Mouse (Mus musculus) testis, adult 2 months (tissue): ENCODE results near the gene Atp6v1f. TPM values are rescaled to one million over a fixed set of nuclear protein-coding genes. Genes with fewer than 3 reads are reported as not detected.

ENCODE experiments used
- H3K27ac ChIP-seq: fragments of 200-500 bp; 2 replicates; pipeline ENCODE4 v1.5.1; 2012; ENCODE audit warnings: low read depth, low read length; ENCODE audit not compliant: control insufficient read depth, insufficient read depth
- H3K27me3 ChIP-seq: fragments of 200-500 bp; 2 replicates; pipeline ENCODE4 v1.6.1; 2012; ENCODE audit warnings: mild to moderate bottlenecking, low read length, moderate library complexity; ENCODE audit not compliant: control insufficient read depth, insufficient read depth
- H3K36me3 ChIP-seq: fragments of 200-500 bp; 2 replicates; pipeline ENCODE4 v1.6.1; 2012; ENCODE audit warnings: mild to moderate bottlenecking, low read length; ENCODE audit not compliant: control insufficient read depth, insufficient read depth
- H3K4me1 ChIP-seq: fragments of 200-500 bp; 2 replicates; pipeline ENCODE4 v1.6.1; 2012; ENCODE audit warnings: low read length; ENCODE audit not compliant: control insufficient read depth, insufficient read depth
- H3K4me3 ChIP-seq: fragments of 200-500 bp; 2 replicates; pipeline ENCODE4 v1.5.1; 2012; ENCODE audit warnings: low read depth, mild to moderate bottlenecking, low read length, moderate library complexity, mixed read lengths; ENCODE audit not compliant: control insufficient read depth
- CTCF ChIP-seq: fragments of 200-500 bp; IDR thresholded peaks from 2 replicates; pipeline ENCODE4 v1.5.1; 2012; ENCODE audit warnings: low read depth, mild to moderate bottlenecking, inconsistent platforms, low read length, moderate library complexity; ENCODE audit not compliant: control insufficient read depth, insufficient read depth, insufficient replicate concordance
- POLR2A ChIP-seq: fragments of 200-500 bp; IDR thresholded peaks from 2 replicates; pipeline ENCODE4 v1.6.1; 2012; ENCODE audit warnings: low read depth, mild to moderate bottlenecking, inconsistent platforms, low read length, moderate library complexity; ENCODE audit not compliant: control insufficient read depth
- polyA plus RNA-seq: library from polyadenylated mRNA; depleted of rRNA; stranded (reverse); fragments of >200 nt; gene quantifications from 2 replicates; pipeline ENCODE4 v1.2.3, GENCODE M21; 2012

Gene Atp6v1f
- polyA plus RNA-seq, 1 experiment = 454 TPM

- TF ChIP-seq CTCF (no peak), POLR2A (no peak)
- peaks cover 15% of the 10 kb centered on the region for H3K4me1 ChIP-seq
- no peak overlapping the region for H3K27ac ChIP-seq
- H3K4me3 ChIP-seq = no peak overlapping the region
- H3K27me3 ChIP-seq = peaks cover 2% of the 10 kb centered on the region; the same call in 1 of the 2 replicates
- H3K36me3 ChIP-seq = no peaks in the 10 kb centered on the region
Measured at GRCm38 (mm10) chr6:29436461-29436934, 31.0 kb upstream of the Atp6v1f start.

DNA sequence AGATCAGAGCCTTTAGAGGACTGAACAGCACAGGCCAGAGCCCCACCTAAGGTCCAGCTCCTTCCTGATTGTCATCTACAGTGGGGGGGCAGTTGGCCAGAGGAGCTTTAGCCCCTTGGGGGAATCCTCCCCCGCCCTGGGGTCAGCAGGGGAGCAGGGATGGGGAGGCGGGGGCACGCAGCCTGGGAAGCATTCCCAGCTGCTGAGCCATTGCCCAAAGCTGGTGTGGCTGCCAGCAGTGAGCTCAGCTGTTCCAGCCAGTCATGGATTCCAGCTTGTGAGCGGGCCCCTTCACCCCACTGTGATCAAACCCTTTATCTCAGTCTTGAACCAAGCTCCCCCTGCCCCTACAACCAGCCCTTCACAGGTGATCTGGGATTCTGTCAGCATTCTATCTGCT is 28.3 kb upstream of the Atp6v1f start:
- TF ChIP-seq CTCF (no peak), POLR2A (no peak)
- Histone ChIP-seq H3K4me1 (peaks cover 5% of the 10 kb centered on the region), H3K4me3 (no peak overlapping the region), H3K36me3 (no peaks in the 10 kb centered on the region), H3K27me3 (no peaks in the 10 kb centered on the region; the same call in 1 of the 2 replicates), H3K27ac (no peak overlapping the region)

- H3K27ac ChIP-seq = no peak overlapping the region
- H3K4me3 ChIP-seq = no peak overlapping the region
- TF ChIP-seq POLR2A (no peak), CTCF (no peak)
- peaks cover 3% of the 10 kb centered on the region; the same call in 1 of the 2 replicates for H3K4me1 ChIP-seq
- H3K27me3 ChIP-seq = no peaks in the 10 kb centered on the region; the same call in 1 of the 2 replicates
- no peaks in the 10 kb centered on the region for H3K36me3 ChIP-seq
Measured at GRCm38 (mm10) chr6:29439789-29440188, 27.7 kb upstream of the Atp6v1f start.

DNA sequence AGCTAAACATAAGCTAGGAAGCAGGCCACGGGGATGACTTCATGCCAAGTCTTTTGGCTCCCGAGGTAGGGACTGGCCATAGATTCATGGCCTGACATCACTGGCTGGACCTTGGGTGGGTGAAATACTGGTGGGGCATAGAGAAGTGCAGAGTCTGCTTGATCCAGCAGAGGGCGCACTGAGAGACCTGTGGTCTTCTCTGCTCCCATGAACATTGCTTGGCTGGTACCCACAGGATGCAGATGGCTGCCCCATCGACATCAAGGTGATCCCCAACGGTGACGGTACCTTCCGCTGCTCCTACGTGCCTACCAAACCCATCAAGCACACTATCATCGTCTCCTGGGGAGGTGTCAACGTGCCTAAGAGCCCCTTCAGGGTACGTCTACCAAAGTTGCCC is 22.7 kb upstream of the Atp6v1f start:
- Histone ChIP-seq H3K27ac (no peak overlapping the region), H3K27me3 (no peaks in the 10 kb centered on the region), H3K4me1 (no peaks in the 10 kb centered on the region), H3K36me3 (no peaks in the 10 kb centered on the region), H3K4me3 (no peak overlapping the region)
- TF ChIP-seq POLR2A (no peak), CTCF (peak; percentile 68; the same call in 1 of the 2 replicates)

DNA sequence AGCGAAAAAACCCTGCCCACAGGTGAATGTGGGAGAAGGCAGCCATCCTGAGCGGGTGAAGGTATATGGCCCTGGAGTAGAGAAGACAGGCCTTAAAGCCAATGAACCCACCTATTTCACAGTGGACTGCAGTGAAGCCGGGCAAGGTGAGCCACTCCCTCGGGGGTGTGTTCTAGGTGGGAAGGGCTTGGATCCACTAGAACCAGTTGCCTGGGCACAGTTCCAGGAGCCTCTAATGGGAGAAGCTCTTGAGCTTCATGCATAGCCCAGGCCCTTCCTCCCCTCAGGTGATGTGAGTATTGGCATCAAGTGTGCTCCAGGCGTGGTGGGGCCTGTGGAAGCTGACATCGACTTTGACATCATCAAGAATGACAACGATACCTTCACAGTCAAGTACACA is 22.2 kb upstream of the Atp6v1f start:
- no peak overlapping the region for H3K4me3 ChIP-seq
- no peak overlapping the region for H3K27ac ChIP-seq
- no peak for TF ChIP-seq CTCF
- no peak for TF ChIP-seq POLR2A
- H3K4me1 ChIP-seq = no peaks in the 10 kb centered on the region
- H3K27me3 ChIP-seq = no peaks in the 10 kb centered on the region
- H3K36me3 ChIP-seq = no peaks in the 10 kb centered on the region

GRCm38 (mm10) chr6:29449858-29450257 is 17.7 kb upstream of the Atp6v1f start:
- no peak overlapping the region for H3K27ac ChIP-seq
- no peaks in the 10 kb centered on the region for H3K4me1 ChIP-seq
- no peaks in the 10 kb centered on the region for H3K36me3 ChIP-seq
- TF ChIP-seq CTCF = no peak
- no peak for TF ChIP-seq POLR2A
- no peaks in the 10 kb centered on the region for H3K27me3 ChIP-seq
- H3K4me3 ChIP-seq = no peak overlapping the region

DNA sequence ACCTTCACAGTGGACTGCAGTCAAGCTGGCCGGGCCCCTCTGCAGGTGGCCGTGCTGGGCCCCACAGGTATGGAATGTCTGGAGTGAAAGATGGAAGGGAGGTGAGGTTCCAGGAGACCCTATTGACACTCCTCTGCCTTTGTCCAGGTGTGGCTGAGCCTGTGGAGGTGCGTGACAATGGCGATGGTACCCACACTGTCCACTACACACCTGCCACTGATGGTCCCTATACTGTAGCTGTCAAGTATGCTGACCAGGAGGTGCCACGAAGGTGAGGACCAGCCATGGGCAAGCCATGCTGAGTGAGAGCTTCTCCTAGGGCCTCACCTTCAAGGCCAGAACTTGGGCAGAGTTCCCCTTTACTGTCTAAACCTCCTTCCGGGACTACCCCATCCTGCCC is 16.9 kb upstream of the Atp6v1f start:
- TF ChIP-seq CTCF = no peak
- TF ChIP-seq POLR2A = no peak
- Histone ChIP-seq H3K4me1 (no peaks in the 10 kb centered on the region), H3K36me3 (no peaks in the 10 kb centered on the region), H3K4me3 (no peak overlapping the region), H3K27me3 (no peaks in the 10 kb centered on the region), H3K27ac (no peak overlapping the region)

GRCm38 (mm10) chr6:29461502-29461901 is 6.0 kb upstream of the Atp6v1f start:
- no peak overlapping the region for H3K27ac ChIP-seq
- H3K27me3 ChIP-seq = no peaks in the 10 kb centered on the region
- no peaks in the 10 kb centered on the region for H3K36me3 ChIP-seq
- H3K4me1 ChIP-seq = no peaks in the 10 kb centered on the region
- TF ChIP-seq CTCF (no peak), POLR2A (no peak)
- H3K4me3 ChIP-seq = no peak overlapping the region
